Mouse (Mus musculus) layer of hippocampus, postnatal 36 days (tissue): Measurements from ENCODE around the gene Sfrp2. TPM values are rescaled to one million over a fixed set of nuclear protein-coding genes. Genes with fewer than 3 reads are reported as not detected.
A peak's percentile ranks its signal among the peaks of the same experiment; 100 is the strongest.

Source experiments
- DNase-seq, 2 experiments: peaks; one replicate each; pipeline ENCODE4 v3.0.0; 2022
- total RNA-seq, 2 experiments: library from RNA; stranded (reverse); gene quantifications; 2 replicates each; pipeline ENCODE4 v1.2.3; 2021

Sfrp2 gene
- total RNA-seq, 2 experiments from 2014 or later = 1.5 TPM

- DNase-seq = no peak
Measured at GRCm38 (mm10) chr3:83773281-83773680, 7.2 kb downstream of the Sfrp2 start.

GRCm38 (mm10) chr3:83775403-83775802, 9.3 kb downstream of the Sfrp2 start:
- no peak for DNase-seq

DNA sequence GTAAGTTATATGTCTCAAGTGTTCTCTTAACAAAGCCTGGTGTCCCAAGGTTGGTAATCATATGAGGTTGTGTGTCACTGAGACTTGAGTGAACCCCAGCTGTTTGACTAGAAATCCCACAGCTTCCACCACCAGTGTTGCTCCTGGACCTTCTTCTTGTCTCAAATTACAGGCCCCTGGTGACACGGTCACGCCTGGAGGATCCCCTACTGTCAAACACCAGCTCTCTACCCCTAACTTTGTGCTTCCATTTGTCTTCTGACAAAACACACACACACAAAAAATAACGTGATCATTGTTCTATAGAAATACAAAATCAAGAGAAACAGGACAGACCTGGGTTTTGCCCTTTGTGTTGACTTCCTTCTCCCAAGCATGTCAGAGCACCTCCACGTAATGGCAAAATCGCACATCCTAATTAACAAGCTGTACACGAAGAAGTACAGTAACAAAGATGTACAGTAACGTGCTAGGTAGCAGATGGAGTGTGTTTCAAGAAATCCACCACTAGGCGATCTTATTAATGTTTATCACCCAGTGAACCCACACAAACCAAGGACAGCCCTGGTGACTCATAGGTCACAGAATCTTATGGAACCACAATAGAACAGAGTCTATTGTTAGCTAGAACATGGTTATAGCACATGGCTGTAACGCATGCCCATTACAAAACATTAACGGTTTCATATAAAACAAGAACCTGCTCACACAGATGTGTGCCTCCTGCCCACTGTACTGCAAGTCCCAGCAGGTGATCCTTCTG, 15.5 kb downstream of the Sfrp2 start:
- DNase-seq = no peak

GRCm38 (mm10) chr3:83783716-83784469, 17.8 kb downstream of the Sfrp2 start:
- no peak for DNase-seq

DNA sequence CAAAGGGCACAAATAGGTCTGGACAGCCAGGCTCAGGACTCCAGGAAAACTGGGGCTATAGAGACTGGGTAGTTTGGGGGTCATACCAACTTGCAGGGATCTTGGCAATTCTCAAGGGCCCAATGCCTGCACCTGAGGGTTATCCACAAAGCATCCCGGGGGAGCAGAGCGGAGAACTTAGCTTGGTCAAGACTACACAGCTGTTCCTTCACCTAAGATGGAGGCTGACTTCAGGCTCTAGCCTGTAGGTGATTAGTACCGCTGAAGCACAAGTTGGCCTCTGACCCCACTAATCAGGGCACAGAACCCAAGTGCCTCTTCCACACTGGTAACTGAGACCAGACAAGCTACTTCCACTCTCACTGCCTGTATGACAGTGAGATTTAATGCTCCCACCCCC, 18.6 kb downstream of the Sfrp2 start:
- no peak for DNase-seq

DNA sequence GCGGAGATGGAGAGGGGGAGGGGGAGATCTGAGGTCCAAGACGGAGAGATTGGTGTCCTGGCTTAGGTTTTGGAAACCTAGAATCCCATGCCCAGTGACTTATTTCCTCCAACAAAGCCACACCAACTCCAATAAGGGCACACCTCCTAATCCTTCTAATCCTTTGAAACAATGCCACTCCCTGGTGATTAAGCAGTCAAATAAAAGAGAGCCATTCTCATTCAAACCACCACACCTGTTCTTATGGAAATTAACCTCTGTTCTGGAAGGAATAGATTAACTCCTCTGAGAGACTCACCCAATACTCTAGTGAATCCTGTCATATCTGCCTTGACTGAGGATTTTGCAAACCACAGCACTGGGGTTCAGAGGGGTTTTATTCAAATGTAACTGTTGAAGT, 21.0 kb downstream of the Sfrp2 start:
- no peak for DNase-seq

DNA sequence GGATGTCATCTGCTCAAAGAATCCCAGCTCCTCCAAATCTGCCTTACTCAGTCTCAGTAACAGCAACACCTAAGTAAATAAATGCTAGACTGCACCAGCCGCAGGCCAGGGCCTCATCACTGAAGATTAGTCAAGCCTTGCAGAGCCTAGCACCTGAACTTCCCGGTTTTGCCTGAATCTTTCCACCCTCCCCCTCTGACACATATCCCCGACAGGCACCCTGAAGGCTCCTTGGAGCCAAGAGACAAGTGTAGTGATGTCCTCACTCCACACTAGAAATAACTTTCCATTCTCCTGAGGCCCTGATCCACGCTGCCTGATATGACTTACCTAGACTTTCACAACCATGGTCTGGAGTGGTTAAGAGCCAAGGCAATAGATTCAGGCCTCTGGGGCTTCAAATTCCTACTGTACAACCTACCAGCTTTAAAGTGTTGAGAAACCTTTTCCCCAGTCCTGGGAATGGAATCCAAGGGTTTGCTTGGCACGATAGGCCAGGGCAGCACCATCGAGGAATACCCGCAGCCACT, 21.7 kb downstream of the Sfrp2 start:
- no peak for DNase-seq

GRCm38 (mm10) chr3:83789651-83790451, 23.7 kb downstream of the Sfrp2 start:
- no peak for DNase-seq

- DNase-seq = no peak
Measured at GRCm38 (mm10) chr3:83791444-83791843, 25.3 kb downstream of the Sfrp2 start.

DNA sequence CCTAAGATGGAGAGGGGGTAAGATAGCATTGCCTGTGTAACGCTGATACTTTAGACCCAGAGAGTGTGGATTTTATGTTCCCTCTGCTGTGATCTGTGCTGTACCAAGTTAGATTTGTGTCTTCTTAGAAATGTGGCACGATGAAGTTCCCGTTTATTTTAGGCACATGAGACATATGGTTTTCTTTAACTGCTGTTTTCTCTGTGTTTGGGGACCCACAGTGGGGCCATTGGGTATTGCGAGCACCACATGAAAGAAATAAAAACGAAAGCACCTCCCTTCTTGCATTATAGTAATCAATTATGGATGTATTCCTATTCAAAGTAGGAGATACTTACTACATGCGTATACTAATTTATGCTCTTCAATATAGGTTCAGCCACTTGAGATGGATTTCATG, 31.0 kb downstream of the Sfrp2 start:
- DNase-seq = no peak

- DNase-seq = peak; percentile 36 to 37
Measured at GRCm38 (mm10) chr3:83797828-83798227, 31.7 kb downstream of the Sfrp2 start.

GRCm38 (mm10) chr3:83799486-83799885, 33.4 kb downstream of the Sfrp2 start:
- no peak for DNase-seq

- DNase-seq = no peak
Measured at GRCm38 (mm10) chr3:83801649-83802155, 35.6 kb downstream of the Sfrp2 start.

- no peak for DNase-seq
Measured at GRCm38 (mm10) chr3:83808483-83808882, 42.4 kb downstream of the Sfrp2 start.

GRCm38 (mm10) chr3:83811987-83812386, 45.9 kb downstream of the Sfrp2 start:
- DNase-seq = no peak

- DNase-seq = no peak
Measured at GRCm38 (mm10) chr3:83812863-83813262, 46.7 kb downstream of the Sfrp2 start.

- no peak for DNase-seq
Measured at GRCm38 (mm10) chr3:83816372-83816925, 50.3 kb downstream of the Sfrp2 start.

DNA sequence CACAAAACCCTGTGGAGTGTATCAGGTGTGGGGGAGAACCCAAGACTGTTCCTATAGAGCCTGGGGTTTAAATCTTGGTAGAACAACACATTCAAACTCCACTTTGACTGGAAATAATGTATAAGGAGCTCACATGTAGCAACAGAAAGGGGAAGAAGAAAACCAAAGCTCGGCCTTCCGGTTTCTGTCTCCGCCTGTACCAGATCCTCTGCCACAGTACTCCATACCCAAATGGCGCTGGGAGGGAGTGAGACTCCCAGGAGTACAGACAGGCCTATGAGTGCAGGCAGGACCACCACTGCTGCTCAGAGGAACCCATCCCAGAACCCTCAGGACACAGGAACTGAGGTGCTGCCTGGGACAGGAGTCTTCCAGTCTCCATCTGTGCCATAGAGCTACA, 57.7 kb downstream of the Sfrp2 start:
- no peak for DNase-seq
